Mouse (Mus musculus): ENCODE measurements around the gene Me1. TPM values are rescaled to one million over a fixed set of nuclear protein-coding genes. Genes with fewer than 3 reads are reported as not detected.
"Not testable (repeated sequence)": the region's sequence is repeated elsewhere in the genome, so short reads cannot be mapped to it uniquely, and the experiment has no call there.

The Me1 gene
- polyA plus RNA-seq, 1 experiment: 207 TPM

DNA sequence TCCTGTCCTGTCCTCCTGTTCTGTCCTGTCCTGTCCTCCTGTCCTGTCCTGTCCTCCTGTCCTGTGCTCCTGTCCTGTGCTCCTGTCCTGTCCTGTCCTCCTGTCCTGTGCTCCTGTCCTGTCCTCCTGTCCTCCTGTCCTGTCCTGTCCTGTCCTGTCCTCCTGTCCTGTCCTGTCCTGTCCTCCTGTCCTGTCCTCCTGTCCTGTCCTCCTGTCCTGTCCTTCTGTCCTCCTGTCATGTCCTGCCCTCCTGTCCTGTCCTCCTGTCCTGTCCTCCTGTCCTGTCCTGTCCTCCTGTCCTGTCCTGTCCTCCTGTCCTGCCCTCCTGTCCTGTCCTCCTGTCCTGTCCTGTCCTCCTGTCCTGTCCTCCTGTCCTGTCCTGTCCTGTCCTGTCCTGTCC, 98.8 kb downstream of the Me1 start:
- DNase-seq (ENCODE audit: low read depth): not testable (repeated sequence)

- DNase-seq (ENCODE audit: low read depth): not testable (repeated sequence)
Measured at GRCm38 (mm10) chr9:86594357-86594767, 101.4 kb downstream of the Me1 start.

DNA sequence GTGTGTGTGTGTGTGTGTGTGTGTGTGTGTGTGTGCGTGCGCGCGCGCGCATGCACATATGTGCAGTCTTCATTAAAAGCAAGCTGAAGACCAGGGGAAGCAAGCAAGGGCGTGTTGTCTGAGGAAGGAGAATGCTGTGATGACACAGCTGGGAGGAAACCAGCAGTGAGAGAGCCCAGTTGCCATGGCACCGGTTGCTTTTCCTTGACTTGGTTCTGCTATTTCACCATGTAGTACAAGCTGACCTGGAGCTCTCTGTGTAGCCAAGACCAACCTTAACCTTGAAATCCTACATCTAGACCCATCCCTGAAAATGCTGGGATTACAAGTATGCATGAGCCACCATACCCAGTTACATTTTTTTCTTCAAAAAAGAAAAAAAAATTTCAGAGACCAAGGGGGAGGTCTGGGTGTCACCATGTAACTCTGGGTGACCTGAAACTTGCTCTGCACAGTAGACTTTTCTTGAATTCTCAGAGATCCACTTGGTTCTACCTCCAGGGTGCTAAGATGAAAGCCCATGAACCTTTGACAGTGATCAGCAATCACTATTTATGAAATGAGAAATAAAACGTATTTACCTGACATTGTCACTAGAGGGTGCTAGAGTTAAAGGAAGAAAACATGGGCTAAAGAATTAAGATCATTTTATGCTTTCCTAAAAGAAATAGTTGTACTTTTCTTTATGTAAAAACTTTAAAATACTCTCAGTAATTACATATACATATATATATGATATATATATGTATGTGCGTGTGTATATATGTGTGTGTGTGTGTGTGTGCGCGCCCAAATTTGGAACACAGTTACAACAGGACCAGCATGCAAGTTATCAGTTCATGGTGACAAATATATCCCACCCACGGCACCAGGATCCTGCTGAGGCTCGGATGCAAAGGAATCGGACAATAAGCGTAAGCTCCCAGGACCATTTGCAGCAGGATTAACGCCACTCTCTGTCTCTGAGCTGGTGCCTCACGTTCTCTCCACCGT, 102.8 kb downstream of the Me1 start:
- DNase-seq (ENCODE audit: low read depth): no peak

DNA sequence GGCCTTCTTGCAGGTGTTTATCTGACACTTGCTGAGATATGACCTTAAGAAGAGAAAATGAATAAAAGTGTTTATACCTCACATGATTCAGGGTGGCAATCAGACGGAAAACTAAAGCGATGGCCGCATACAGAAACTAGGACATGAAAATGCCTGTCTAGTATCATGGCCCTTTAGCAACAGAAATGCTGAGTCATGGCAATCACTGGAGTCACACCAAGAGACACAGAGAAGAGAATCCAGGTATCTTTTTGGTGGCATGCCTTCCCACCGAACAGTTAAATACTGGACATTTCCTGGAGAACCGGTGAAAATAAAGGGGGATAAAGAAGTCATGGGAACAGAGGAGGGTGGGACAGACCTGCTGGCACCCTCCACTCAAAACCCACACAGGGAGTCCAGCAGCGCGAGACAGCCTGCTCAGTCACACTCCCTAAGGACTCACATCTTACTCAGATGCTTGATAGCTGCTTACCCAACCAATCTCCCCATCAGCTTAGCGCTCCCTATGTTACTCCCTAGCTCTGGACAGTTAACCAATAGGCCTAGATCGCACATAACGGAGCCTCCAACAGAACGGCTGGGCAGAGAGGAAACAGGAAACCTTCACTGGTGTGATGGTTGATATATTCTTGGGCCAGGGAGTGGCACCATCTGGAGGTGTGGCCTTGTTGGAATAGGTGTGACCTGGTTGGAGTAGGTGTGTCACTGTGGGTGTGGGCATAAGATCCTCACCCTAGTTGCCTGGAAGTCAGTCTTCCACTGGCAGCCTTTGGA, 108.5 kb downstream of the Me1 start:
- no peak for DNase-seq (ENCODE audit: low read depth)

- no peak for DNase-seq (ENCODE audit: low read depth)
Measured at GRCm38 (mm10) chr9:86583740-86584139, 112.0 kb downstream of the Me1 start.

- no peak for DNase-seq (ENCODE audit: low read depth)
Measured at GRCm38 (mm10) chr9:86579657-86580056, 116.1 kb downstream of the Me1 start.

- no peak for DNase-seq (ENCODE audit: low read depth)
Measured at GRCm38 (mm10) chr9:86575178-86575577, 120.6 kb downstream of the Me1 start.

GRCm38 (mm10) chr9:86573616-86574303, 122.0 kb downstream of the Me1 start:
- DNase-seq (ENCODE audit: low read depth): no peak

- DNase-seq (ENCODE audit: low read depth): no peak
Measured at GRCm38 (mm10) chr9:86572636-86573291, 123.0 kb downstream of the Me1 start.

GRCm38 (mm10) chr9:86572196-86572595, 123.6 kb downstream of the Me1 start:
- DNase-seq (ENCODE audit: low read depth): no peak

DNA sequence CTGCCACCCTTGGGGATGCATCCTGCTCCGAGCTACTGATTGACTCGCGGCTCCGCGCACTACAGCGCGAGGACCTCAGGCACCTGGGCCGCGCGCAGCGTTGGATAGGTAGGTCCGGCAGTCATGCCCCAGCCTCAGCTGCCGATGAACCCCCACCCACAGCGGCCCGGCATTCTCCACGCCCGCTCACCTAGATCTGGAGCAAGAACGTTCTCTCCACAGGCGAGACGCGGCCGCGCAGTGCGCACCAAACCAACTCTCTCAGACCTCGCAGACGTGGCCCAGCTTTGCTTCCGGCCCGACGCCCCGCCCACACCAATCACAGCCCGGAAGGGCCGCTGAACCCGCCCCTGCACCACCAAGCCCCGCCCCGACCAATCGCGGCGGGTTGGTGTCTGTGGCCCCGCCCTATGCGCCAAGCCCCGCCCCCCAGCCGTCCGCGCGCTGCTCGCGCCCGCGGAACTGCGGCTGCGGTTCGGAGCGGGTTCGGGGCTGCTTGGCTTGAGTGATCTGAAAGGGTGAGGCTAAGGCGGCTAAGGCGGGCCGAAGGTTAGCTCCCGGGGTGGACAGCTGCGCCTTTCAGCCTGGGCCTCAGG, 124.1 kb downstream of the Me1 start, which contains the start of the genes Pgm3 and Rwdd2a:
Gene Pgm3, minus strand, starts transcription at position 303 of the 596 bp plus-strand sequence.
Gene Rwdd2a, plus strand, starts transcription at position 452 of the 596 bp plus-strand sequence.
- DNase-seq (ENCODE audit: low read depth): no peak

GRCm38 (mm10) chr9:86570946-86571345, 124.8 kb downstream of the Me1 start:
- DNase-seq (ENCODE audit: low read depth): no peak

DNA sequence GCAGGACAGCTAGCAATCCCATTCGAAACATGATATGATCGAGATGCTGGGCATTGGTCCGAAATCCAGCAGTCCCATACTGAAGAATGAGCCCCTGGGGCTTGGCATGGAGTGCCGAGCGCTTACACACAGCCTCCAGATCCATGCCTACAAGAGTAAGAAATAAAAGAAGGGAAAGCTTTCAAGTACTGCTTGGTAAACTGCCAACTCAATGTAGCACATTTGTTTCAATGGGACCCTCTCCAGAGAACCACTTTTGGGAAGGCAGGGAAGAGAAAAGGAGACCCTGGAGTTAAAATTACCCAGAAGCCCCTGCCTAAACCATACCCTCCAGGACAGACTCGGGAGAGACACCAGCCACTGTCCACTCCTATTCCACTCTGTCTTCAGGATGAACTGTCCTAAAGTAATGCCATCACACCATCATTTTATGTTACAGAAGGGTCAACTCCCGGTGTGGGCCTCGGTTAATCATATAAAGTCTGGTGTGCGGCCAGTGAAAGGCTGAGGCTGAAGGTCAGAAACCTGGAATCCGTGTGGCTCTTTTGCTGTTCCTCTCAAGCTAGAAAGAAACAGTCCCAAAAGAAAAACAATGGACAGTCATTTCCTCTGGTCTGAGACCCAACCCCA, 125.4 kb downstream of the Me1 start:
- no peak for DNase-seq (ENCODE audit: low read depth)

- no peak for DNase-seq (ENCODE audit: low read depth)
Measured at GRCm38 (mm10) chr9:86569314-86569910, 126.3 kb downstream of the Me1 start.

DNA sequence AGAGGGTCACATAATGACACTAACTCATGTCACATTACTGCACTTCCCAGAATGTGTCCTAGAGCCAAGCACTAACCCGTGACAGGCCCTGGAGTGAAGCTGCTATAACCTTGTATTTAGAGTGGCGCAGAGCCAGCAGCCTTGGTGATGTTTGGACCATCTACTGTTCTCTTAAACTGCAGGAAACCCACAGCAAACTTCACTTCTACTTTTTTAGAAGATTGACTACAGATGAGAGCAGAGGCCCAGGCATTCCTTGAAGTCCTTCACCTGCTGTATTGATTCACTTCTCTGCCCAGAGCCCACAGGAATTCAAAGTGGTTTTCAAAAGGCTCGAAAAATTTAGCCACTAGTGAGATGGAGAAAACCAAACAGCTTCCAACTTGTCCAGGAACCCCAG, 135.2 kb downstream of the Me1 start:
- DNase-seq (ENCODE audit: low read depth): no peak

- no peak for DNase-seq (ENCODE audit: low read depth)
Measured at GRCm38 (mm10) chr9:86554641-86555040, 141.1 kb downstream of the Me1 start.

DNA sequence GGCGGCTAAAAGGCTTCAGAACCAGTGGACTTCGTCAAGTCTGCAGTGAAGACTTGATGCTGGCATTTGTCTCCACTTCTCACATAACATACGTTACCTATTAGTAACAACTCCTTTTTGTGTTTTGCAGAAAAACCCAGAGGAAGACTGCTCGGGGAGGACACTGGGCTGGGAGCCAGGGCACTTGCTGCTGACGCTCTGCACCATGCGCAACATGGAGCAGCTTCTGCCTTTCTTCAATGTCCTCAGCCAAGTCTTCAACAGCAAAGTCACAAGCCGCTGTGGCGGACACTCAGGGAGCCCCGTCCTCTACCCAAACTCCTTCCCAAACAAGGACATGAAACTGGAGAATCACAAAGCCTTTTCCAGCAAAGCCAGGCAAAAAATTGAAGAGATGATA, 141.9 kb downstream of the Me1 start:
- no peak for DNase-seq (ENCODE audit: low read depth)

DNA sequence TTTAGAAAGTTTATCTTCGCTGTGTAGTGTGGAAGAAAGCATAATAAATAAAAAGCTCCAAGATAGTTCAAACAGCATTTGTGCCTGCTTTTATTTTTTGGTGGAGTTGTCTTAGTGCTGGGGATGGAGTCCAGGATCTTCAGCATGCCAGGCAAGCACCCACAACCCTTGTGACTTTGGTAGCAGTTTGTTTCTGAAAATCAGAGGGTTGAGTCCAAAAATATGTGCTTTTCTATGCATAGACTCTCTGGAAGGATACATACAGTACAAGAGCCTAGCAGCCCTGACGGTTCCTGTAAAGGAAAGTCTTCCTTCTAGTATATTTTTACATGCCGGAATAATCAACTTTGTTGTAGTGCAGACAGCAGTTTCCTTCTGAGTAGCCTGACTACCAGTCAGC, 145.0 kb downstream of the Me1 start:
- DNase-seq (ENCODE audit: low read depth): no peak

DNA sequence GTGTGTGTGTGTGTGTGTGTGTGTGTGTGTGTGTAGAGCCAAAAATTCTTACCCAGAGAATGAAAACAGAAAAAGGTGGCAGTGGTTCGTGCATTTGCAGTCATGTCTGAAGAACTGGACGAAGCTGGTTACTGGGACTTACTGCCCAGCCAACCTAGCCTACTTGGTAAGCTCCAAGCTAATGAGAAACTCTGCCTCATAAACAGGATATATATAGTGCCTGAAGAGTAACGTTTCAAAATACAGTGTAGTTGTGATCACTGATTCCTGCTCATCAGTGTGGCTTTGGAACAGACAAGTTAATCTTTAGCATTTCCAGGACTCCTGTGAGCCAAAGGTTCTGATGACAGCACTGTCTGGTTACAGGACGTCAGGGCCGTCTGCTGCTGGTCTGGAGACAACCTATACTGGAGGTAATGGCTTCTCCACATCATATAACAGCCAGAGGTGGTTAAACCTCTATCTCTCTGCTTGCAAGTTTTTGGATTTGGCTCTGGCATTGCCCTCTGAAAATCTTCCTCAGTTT, 146.1 kb downstream of the Me1 start:
- DNase-seq (ENCODE audit: low read depth): no peak

- DNase-seq (ENCODE audit: low read depth): no peak
Measured at GRCm38 (mm10) chr9:86544559-86544958, 151.2 kb downstream of the Me1 start.
